Mouse (Mus musculus) limb, embryonic 10.5 days (tissue): ENCODE results near the gene Tmem258. TPM values are rescaled to one million over a fixed set of nuclear protein-coding genes. Genes with fewer than 3 reads are reported as not detected.

Source experiments
- DNase-seq: peaks from one replicate; pipeline ENCODE4 v3.0.0-alpha.2; 2017; ENCODE audit warnings: low spot score
- H3K27ac ChIP-seq: fragments of 300-500 bp; sonication (generic); 2 replicates; pipeline ENCODE4 v1.5.1; 2016; ENCODE audit warnings: mild to moderate bottlenecking
- H3K27me3 ChIP-seq: fragments of 300-500 bp; sonication (generic); 2 replicates; pipeline ENCODE4 v1.6.1; 2016; ENCODE audit warnings: low read depth, mild to moderate bottlenecking; ENCODE audit not compliant: poor library complexity, severe bottlenecking
- H3K36me3 ChIP-seq: fragments of 300-500 bp; sonication (generic); 2 replicates; pipeline ENCODE4 v1.6.1; 2016; ENCODE audit warnings: mild to moderate bottlenecking, moderate library complexity
- H3K4me1 ChIP-seq: fragments of 300-500 bp; sonication (generic); 2 replicates; pipeline ENCODE4 v1.6.1; 2016
- H3K4me3 ChIP-seq: fragments of 300-500 bp; sonication (generic); 2 replicates; pipeline ENCODE4 v1.5.1; 2016; ENCODE audit warnings: mild to moderate bottlenecking, moderate library complexity
- H3K9me3 ChIP-seq: fragments of 300-500 bp; sonication (generic); replicated peaks from 2 replicates; pipeline ENCODE4 v1.6.1; 2016; ENCODE audit warnings: mild to moderate bottlenecking
- WGBS: fragments of 180-500 bp; shearing (Covaris S2); methylation state at CpG from one replicate; pipeline ENCODE4 v1.1.7; 2016; 5-methylcytosine and 5-hydroxymethylcytosine counted together
- polyA plus RNA-seq: library from polyadenylated mRNA; unstranded; fragments of >200 nt; fragmentation: Nextera tagmentation; extraction: Ambion mirVana; gene quantifications from 2 replicates; pipeline ENCODE4 v1.2.1, GENCODE M21; 2016

The Tmem258 gene
- polyA plus RNA-seq, 1 experiment from 2014 or later: 420 TPM

DNA sequence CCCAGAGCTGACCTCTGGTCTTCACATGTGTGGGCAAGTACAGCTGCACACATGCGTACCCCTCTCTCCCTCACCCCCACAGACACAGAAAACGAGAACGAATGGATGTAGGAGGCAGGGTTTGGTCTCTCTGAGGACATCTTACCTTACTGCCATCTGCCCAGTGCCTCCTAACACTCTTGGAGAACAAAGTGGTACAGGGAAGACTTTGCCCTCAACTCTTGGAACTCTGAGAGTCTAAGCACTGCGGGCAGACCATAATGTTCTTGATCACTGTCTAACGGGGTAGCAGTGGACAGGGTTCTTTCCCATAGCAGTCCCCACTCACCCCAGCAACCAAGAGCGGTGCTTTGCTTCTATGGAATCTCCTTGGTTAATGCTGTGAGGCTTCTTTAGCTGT, 14.8 kb upstream of the Tmem258 start:
- no peak for DNase-seq
- H3K4me3 ChIP-seq: no peak overlapping the region
- WGBS: 94% methylated on average over 6 of the region's 6 CpGs
- H3K27ac ChIP-seq: no peak overlapping the region
- peaks cover 26% of the 10 kb centered on the region for H3K4me1 ChIP-seq
- H3K9me3 ChIP-seq: no peaks in the 10 kb centered on the region
- H3K27me3 ChIP-seq: no peaks in the 10 kb centered on the region
- H3K36me3 ChIP-seq: peaks cover 95% of the 10 kb centered on the region

DNA sequence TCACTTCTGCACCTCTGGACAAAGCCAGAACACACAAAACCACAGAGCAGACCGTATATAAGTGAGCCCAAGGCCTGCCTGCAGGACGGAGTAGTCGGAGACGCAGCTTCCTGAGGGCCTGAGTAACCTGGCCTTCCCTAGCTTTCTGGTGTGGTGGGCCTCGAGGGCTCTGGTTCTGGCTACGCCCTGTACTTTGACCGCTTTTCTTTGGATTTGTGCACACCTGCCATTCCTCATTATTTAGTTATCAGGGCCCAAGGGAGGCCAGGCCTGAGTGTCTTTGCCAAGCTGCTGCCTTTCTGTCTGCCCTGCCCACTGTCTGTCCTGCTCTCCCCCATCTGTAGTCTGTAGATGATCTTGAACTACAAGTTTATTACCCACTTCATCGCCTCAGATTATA, 13.9 kb upstream of the Tmem258 start:
- DNase-seq: no peak
- 94% methylated on average over 8 of the region's 8 CpGs for WGBS
- no peak overlapping the region for H3K27ac ChIP-seq
- H3K36me3 ChIP-seq: peaks cover 99% of the 10 kb centered on the region
- H3K9me3 ChIP-seq: no peaks in the 10 kb centered on the region
- H3K4me3 ChIP-seq: no peak overlapping the region
- H3K27me3 ChIP-seq: no peaks in the 10 kb centered on the region
- peaks cover 17% of the 10 kb centered on the region for H3K4me1 ChIP-seq

- no peak overlapping the region for H3K4me3 ChIP-seq
- H3K4me1 ChIP-seq: peaks cover 15% of the 10 kb centered on the region
- DNase-seq: peak; percentile 77
- WGBS: 52% methylated on average over 2 of the region's 2 CpGs
- H3K27me3 ChIP-seq: no peaks in the 10 kb centered on the region
- H3K27ac ChIP-seq: no peak overlapping the region
- H3K36me3 ChIP-seq: peaks cover 99% of the 10 kb centered on the region
- H3K9me3 ChIP-seq: no peaks in the 10 kb centered on the region
Measured at GRCm38 (mm10) chr19:10190796-10191195, 13.0 kb upstream of the Tmem258 start.

DNA sequence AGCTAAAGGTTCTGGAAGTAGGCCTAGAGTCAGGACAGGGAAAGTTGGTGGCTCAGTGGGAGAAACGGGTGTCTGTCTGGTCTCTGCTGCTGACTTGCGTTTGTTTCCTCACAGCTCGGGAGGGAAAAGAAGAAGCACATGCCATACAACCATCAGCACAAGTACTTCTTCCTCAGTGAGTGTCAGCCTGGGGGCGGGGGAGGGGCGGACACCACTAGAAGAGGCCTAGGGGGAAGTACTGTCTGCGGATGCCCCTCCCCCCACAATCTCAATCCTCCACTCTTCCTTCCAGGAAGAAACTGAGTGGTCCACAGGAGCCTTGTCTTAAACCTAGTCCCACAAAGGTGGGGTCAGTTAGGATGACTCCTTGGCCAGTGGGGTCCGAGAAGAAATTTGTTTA, 12.5 kb upstream of the Tmem258 start:
- no peaks in the 10 kb centered on the region for H3K27me3 ChIP-seq
- H3K4me1 ChIP-seq: peaks cover 15% of the 10 kb centered on the region
- peaks cover 99% of the 10 kb centered on the region for H3K36me3 ChIP-seq
- 69% methylated on average over 7 of the region's 7 CpGs for WGBS
- no peak for DNase-seq
- H3K9me3 ChIP-seq: no peaks in the 10 kb centered on the region
- no peak overlapping the region for H3K27ac ChIP-seq
- H3K4me3 ChIP-seq: no peak overlapping the region

DNA sequence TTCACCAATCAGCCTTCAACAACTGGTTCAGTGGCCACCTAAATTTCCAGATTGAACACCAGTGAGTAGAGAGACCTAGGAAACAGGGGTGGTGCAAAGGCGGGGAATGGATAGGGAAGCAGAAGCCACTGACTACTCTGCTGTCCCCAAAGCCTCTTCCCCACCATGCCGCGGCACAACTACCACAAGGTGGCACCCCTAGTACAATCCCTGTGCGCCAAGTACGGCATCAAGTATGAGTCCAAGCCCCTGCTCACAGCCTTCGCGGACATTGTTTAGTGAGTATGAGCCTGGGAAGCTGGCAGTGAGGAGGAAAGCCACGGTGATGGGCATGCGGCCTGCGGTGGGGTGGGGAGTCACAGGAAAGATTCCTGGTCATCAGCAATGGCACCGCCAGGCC, 9.5 kb upstream of the Tmem258 start:
- 85% methylated on average over 11 of the region's 11 CpGs for WGBS
- no peaks in the 10 kb centered on the region for H3K27me3 ChIP-seq
- DNase-seq: no peak
- H3K4me1 ChIP-seq: no peaks in the 10 kb centered on the region
- H3K36me3 ChIP-seq: peaks cover 99% of the 10 kb centered on the region
- no peak overlapping the region for H3K27ac ChIP-seq
- H3K4me3 ChIP-seq: no peak overlapping the region
- H3K9me3 ChIP-seq: no peaks in the 10 kb centered on the region

DNA sequence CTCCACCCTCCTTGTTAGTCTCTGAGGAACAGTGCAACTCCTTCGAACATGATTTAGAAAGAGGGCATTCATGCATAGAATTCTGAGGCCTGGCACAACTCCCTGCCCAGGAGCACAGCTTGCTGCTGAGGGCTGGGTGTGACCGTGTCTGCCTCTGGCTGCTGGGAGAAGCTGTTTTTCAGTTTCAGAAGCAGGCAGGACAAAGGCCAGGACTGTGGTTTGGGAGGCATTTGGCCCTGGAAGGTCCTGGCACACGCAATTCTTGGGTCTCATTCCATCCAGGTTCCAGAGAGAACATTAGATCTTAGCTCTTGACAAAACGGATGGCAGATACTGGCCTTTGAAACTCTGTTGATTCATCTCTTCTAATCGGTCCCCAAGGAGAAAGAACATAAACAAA, 8.6 kb upstream of the Tmem258 start:
- Histone ChIP-seq H3K36me3 (peaks cover 99% of the 10 kb centered on the region), H3K27me3 (no peaks in the 10 kb centered on the region), H3K9me3 (no peaks in the 10 kb centered on the region), H3K27ac (no peak overlapping the region), H3K4me3 (no peak overlapping the region), H3K4me1 (no peaks in the 10 kb centered on the region)
- 84% methylated on average over 5 of the region's 5 CpGs for WGBS
- DNase-seq: no peak

- no peak overlapping the region for H3K4me3 ChIP-seq
- H3K27ac ChIP-seq: no peak overlapping the region
- no peaks in the 10 kb centered on the region for H3K27me3 ChIP-seq
- H3K4me1 ChIP-seq: no peaks in the 10 kb centered on the region
- peaks cover 100% of the 10 kb centered on the region for H3K36me3 ChIP-seq
- WGBS: 92% methylated on average over 4 of the region's 4 CpGs
- DNase-seq: no peak
- no peaks in the 10 kb centered on the region for H3K9me3 ChIP-seq
Measured at GRCm38 (mm10) chr19:10197130-10197529, 6.7 kb upstream of the Tmem258 start.

GRCm38 (mm10) chr19:10198286-10198685, 5.5 kb upstream of the Tmem258 start:
- Histone ChIP-seq H3K36me3 (peaks cover 88% of the 10 kb centered on the region), H3K9me3 (no peaks in the 10 kb centered on the region), H3K27me3 (no peaks in the 10 kb centered on the region), H3K27ac (no peak overlapping the region), H3K4me1 (peaks cover 8% of the 10 kb centered on the region), H3K4me3 (no peak overlapping the region)
- 81% methylated on average over 2 of the region's 2 CpGs for WGBS
- DNase-seq: no peak

DNA sequence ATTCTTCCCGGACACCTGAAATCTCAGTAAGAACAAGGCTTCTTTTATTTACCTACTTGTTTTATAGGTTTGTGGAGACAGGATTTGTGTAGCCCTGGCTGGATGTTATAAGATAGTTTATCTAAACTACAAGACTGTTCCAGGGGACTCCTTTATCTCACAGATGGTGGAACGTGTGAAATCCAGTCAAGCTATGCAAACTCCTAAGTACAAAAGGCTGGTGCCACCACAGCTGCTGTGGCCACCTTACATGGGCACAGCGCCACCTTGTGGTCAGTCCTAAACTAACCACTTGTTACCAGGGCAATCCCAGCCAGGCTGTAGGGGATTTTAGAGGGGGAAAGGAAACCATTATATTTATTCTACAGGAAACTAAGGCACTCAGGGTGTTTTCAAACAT, 5.1 kb upstream of the Tmem258 start:
- DNase-seq: peak; percentile 90
- 35% methylated on average over 3 of the region's 3 CpGs for WGBS
- H3K36me3 ChIP-seq: peaks cover 84% of the 10 kb centered on the region
- peaks cover 8% of the 10 kb centered on the region for H3K4me1 ChIP-seq
- no peaks in the 10 kb centered on the region for H3K27me3 ChIP-seq
- H3K4me3 ChIP-seq: no peak overlapping the region
- no peak overlapping the region for H3K27ac ChIP-seq
- H3K9me3 ChIP-seq: no peaks in the 10 kb centered on the region

DNA sequence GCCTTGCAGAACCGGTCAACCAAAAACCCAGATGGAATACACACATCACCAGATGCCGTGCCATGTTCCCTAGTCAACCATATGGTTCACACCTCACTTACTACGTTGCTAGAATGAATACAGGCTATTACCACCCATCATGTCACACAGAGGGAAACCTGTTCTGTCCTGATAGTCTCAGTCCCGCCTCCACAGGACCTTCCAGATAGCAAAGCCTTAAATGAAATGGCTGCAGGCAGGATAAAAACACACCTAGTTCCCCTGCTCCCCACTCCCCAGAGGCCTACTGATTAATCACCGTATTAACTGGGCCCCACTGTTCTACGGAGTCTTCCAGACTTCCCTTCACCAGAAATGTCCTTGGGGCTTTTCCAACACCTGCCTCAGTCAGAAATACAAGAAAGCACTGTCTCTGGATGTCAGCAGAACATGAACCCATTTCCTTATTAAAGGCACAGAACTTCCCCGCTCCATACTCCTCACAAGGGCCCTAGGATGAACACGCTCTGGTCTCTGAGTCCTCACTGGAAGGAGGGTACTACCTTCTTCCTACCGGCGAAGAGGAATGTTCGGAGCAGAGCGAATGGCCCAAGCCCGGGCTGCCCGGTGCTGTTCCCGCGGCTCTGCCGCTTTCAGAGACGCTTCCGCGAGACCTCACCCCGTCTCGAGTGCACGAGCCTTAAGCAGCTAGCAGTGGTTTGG, 517 bp upstream of the Tmem258 start:
- Histone ChIP-seq H3K27ac (peak overlapping the region; percentile 93), H3K27me3 (no peaks in the 10 kb centered on the region), H3K4me1 (peaks cover 16% of the 10 kb centered on the region), H3K9me3 (no peaks in the 10 kb centered on the region), H3K36me3 (peaks cover 64% of the 10 kb centered on the region), H3K4me3 (peak overlapping the region; percentile 94)
- WGBS: 2% methylated on average over 23 of the region's 23 CpGs
- no peak for DNase-seq

DNA sequence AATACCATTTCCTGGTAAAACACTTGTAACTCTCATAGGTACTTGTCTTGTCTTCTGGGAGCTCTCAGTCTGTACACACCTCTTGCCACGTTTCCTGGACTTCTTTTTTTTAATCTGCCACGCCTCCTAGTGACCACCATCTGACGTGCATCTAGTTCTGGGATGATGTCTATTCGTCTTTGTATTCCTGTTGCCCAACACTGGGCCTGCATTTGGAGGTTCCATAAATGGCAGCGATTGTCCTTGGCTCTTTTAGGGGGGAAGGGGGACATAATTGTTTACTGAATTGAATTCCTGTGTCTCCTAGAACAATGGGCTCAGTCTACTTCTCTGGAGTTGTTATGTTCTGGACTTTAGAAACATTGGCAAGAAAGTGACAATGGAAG, 795 bp downstream of the Tmem258 start:
- Histone ChIP-seq H3K4me1 (peaks cover 16% of the 10 kb centered on the region), H3K27me3 (no peaks in the 10 kb centered on the region), H3K4me3 (peak overlapping the region; percentile 94), H3K36me3 (peaks cover 64% of the 10 kb centered on the region), H3K27ac (peak overlapping the region; percentile 93), H3K9me3 (no peaks in the 10 kb centered on the region)
- WGBS: 2% methylated on average over 5 of the region's 5 CpGs
- DNase-seq: no peak

DNA sequence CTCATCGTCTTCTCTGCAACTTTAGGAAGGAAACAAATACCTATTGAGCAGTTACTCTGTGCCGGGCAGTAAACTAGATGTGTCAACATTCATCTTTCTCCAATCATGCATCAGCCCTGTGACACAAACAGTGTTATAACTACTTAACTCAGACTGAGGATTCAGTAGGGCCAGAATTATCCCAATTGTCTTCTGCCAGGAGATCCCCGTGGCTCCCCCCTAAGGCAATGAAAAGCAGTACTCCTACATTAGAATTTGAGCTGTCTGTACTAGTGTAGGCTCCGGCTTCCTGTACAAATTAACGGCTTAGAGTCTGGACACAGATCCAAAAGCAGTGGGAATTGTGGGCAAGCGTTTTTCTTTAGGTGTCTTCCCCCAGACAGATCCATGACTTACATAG, 1.2 kb downstream of the Tmem258 start:
- H3K4me3 ChIP-seq: peak overlapping the region; percentile 94
- peaks cover 16% of the 10 kb centered on the region for H3K4me1 ChIP-seq
- H3K36me3 ChIP-seq: peaks cover 64% of the 10 kb centered on the region
- H3K9me3 ChIP-seq: no peaks in the 10 kb centered on the region
- 77% methylated on average over 6 of the region's 6 CpGs for WGBS
- no peak overlapping the region for H3K27ac ChIP-seq
- DNase-seq: no peak
- no peaks in the 10 kb centered on the region for H3K27me3 ChIP-seq

DNA sequence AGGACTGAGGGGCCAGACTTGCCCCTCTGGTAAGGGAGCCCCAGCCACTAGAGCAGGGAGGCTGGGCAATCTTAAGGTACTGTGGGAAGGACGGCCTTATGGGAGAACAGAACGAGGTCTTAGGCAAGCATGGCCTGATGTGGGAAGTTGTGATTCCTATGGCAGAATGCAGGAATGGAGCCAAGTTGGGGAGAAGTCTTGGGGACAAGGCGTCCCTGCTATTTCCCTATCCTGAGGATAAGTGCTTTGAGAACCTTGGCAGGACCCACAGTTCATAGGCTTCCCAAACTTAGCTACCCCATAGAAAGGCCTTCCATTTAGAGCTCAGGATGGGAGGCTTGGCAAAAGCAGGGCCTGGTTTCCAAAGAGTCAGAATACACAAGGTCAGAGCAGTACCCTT, 5.0 kb downstream of the Tmem258 start:
- 89% methylated on average over 3 of the region's 3 CpGs for WGBS
- H3K4me1 ChIP-seq: peaks cover 8% of the 10 kb centered on the region
- no peaks in the 10 kb centered on the region for H3K9me3 ChIP-seq
- no peak for DNase-seq
- H3K4me3 ChIP-seq: no peak overlapping the region
- H3K27ac ChIP-seq: no peak overlapping the region
- H3K27me3 ChIP-seq: no peaks in the 10 kb centered on the region
- peaks cover 81% of the 10 kb centered on the region for H3K36me3 ChIP-seq

DNA sequence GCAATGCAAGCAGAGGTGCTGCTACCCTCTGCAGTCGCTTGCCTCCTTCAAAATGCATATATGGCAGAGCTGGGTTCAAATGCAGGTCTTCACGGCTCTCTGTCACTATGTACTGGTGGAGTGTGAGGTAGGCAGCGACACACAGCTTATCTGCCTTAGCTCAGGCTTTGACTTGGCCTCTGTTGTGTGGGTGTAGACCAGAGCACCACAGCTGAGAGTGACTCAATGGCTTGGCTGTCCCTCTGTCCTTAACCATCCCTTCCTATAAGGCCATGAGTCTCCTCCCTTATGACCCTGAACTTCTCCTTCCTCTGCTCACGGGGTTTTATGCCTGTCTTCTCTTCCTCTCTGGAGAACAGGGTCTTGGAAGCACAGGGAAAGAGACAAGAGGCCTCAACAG, 7.1 kb downstream of the Tmem258 start:
- Histone ChIP-seq H3K36me3 (peaks cover 89% of the 10 kb centered on the region), H3K27me3 (no peaks in the 10 kb centered on the region), H3K4me3 (no peak overlapping the region), H3K9me3 (no peaks in the 10 kb centered on the region), H3K4me1 (no peaks in the 10 kb centered on the region), H3K27ac (no peak overlapping the region)
- no peak for DNase-seq
- 89% methylated on average over 4 of the region's 4 CpGs for WGBS
